Mouse (Mus musculus): ENCODE data around the gene Cux2.

GRCm38 (mm10) chr5:121846322-121846721, 203.6 kb downstream of the Cux2 start:
- TF ChIP-seq CTCF (conservative IDR thresholded peaks at IDR 0.05 in 1 of 2, IDR thresholded peaks at IDR 0.05 in 1 of 2; ENCODE audit: low read depth in 2 of 2, low read length in 2 of 2) (no peak), ETS1 (conservative IDR thresholded peaks at IDR 0.05; ENCODE audit: low read depth, low read length) (no peak), MAZ (IDR thresholded peaks at IDR 0.05; ENCODE audit: low read depth, low read length) (no peak), MAX (IDR thresholded peaks at IDR 0.05; ENCODE audit: low read length) (no peak), EP300 (IDR thresholded peaks at IDR 0.05; ENCODE audit: low read length) (no peak)
